Mouse (Mus musculus) forebrain, embryonic 12.5 days (tissue): ENCODE measurements around the gene Krt17. TPM values are rescaled to one million over a fixed set of nuclear protein-coding genes. Genes with fewer than 3 reads are reported as not detected.

ENCODE experiments used
- polyA plus RNA-seq: library from polyadenylated mRNA; unstranded; fragments of >200 nt; fragmentation: Nextera tagmentation; extraction: Ambion mirVana; gene quantifications from 2 replicates; pipeline ENCODE4 v1.2.1, GENCODE M21; 2016

Gene Krt17
- polyA plus RNA-seq, 1 experiment from 2014 or later, result 0.51 TPM

Other genes with a start within 250 kb of the Krt17 start
- gene Krt33a, start 244.8 kb downstream of the Krt17 start, polyA plus RNA-seq, result not detected in 2 replicates
- gene Krt33b, start 231.2 kb downstream of the Krt17 start, polyA plus RNA-seq, result not detected in 2 replicates
- gene Krt34, start 219.5 kb downstream of the Krt17 start, polyA plus RNA-seq, result not detected in 2 replicates
- not detected in 2 replicates for gene Krt31, start 210.5 kb downstream of the Krt17 start, polyA plus RNA-seq
- gene Krt32, start 172.8 kb downstream of the Krt17 start, polyA plus RNA-seq, result not detected in 2 replicates
- gene Krt35, start 164.8 kb downstream of the Krt17 start, polyA plus RNA-seq, result not detected in 2 replicates
- not detected in 2 replicates for gene Krt36, start 155.4 kb downstream of the Krt17 start, polyA plus RNA-seq
- gene Krt13, start 139.5 kb downstream of the Krt17 start, polyA plus RNA-seq, result not detected in 2 replicates
- 2.4 and 6.0 TPM in 2 replicates for gene Krt15, start 125.1 kb downstream of the Krt17 start, polyA plus RNA-seq
- gene Krt19, start 112.4 kb downstream of the Krt17 start, polyA plus RNA-seq, result 2.0 and 2.7 TPM in 2 replicates
- gene Krt9, start 67.8 kb downstream of the Krt17 start, polyA plus RNA-seq, result not detected in 2 replicates
- gene Krt14, start 53.5 kb downstream of the Krt17 start, polyA plus RNA-seq, result 5.1 and 7.0 TPM in 2 replicates
- not detected in 2 replicates for gene Krt16, start 12.1 kb downstream of the Krt17 start, polyA plus RNA-seq
- not detected in 2 replicates for gene Krt42, start 8.8 kb upstream of the Krt17 start, polyA plus RNA-seq
- 1,544 and 1,585 TPM in 2 replicates for gene Eif1, start 58.9 kb upstream of the Krt17 start, polyA plus RNA-seq
- gene Gast, start 73.4 kb upstream of the Krt17 start, polyA plus RNA-seq, result 1.1 TPM in 1 of 2 replicates, not detected in the other
- 96.3 and 116 TPM in 2 replicates for gene Hap1, start 95.1 kb upstream of the Krt17 start, polyA plus RNA-seq
- 37.6 and 40.5 TPM in 2 replicates for gene Jup, start 136.7 kb upstream of the Krt17 start, polyA plus RNA-seq
- gene P3h4, start 153.8 kb upstream of the Krt17 start, polyA plus RNA-seq, result 15.9 and 18.9 TPM in 2 replicates
- gene Fkbp10, start 154.7 kb upstream of the Krt17 start, polyA plus RNA-seq, result 27.0 and 32.1 TPM in 2 replicates
- gene Nt5c3b, start 180.8 kb upstream of the Krt17 start, polyA plus RNA-seq, result 106 and 111 TPM in 2 replicates
- 0.51 and 0.74 TPM in 2 replicates for gene Klhl10, start 180.9 kb upstream of the Krt17 start, polyA plus RNA-seq
- 13.9 and 16.7 TPM in 2 replicates for gene Klhl11, start 211.7 kb upstream of the Krt17 start, polyA plus RNA-seq